Mouse (Mus musculus) cerebral cortex, adult 2 months (tissue): ENCODE results near the gene Srpr.

Experiments used
- WGBS: fragments of 180-500 bp; shearing (Covaris S2); methylation state at CpG from one replicate; pipeline ENCODE4 v1.1.7; 2018; 5-methylcytosine and 5-hydroxymethylcytosine counted together

The Srpr gene

DNA sequence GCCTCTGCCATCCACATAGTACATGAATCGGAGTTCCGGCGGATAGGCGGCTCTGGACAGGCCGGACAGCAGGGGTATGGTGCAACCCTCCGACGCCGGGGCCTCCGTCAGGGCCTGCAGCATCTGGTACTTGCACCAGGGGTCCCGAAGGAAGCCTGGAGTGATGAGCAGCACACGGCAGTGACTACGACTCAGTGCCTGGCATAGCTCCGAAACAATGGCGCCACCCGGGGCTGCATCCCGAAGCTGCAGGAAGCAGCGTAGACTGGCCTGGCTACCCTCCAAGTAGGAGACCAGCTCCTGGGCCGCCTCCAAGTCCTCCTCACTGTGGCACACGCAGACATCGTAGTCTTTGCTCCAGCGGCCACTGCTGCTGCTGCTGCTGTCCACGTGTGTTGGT lies 11.3 kb upstream of the Srpr start:
- 35% methylated on average over 22 of the region's 22 CpGs for WGBS

DNA sequence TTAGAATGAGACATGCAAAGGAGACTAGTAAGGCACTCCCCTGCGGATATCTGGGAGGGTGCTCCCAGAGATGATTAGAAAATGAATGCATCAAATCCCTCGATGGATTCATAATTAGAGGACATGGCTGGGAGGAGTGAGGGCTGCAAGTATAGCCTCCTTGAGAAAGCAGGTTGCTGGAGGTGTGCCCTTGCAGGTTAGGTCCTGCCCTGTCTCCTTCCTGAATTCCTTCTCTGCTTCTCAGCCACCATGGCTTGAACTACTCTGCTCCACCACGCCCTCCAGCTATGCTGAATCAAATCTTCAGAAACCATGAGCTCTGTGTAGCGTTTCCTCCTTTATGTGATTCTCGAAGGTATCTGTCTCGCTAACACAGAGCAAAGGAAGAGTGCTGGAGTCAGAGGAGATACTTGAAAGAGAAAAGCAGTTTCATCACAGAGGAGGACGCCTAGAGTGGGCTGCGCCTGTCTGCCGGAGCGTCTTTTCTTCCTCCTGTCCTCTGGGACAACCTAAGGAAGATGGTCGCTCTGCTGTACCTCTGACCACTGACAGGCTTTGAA lies 6.9 kb upstream of the Srpr start:
- WGBS: 89% methylated on average over 11 of the region's 11 CpGs

DNA sequence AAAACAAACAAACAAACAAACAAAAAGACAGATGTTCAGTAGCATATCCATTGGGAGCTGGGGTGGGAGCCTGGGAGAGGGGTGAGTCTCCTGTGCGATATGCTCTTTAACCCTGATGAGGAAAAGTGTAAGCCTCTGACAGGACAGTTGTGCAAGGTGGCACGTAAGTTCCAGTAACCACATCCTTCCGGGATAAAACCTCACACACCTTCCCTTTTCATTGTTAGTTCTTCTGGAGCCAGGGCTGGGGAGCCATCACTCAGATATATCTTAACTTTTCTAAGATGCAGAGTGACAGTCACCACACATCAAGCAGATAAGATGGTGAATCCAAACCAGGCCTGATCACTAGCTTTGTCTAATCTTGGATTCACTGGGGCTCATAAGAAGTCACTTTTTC lies 5.9 kb upstream of the Srpr start:
- 96% methylated on average over 3 of the region's 3 CpGs for WGBS

DNA sequence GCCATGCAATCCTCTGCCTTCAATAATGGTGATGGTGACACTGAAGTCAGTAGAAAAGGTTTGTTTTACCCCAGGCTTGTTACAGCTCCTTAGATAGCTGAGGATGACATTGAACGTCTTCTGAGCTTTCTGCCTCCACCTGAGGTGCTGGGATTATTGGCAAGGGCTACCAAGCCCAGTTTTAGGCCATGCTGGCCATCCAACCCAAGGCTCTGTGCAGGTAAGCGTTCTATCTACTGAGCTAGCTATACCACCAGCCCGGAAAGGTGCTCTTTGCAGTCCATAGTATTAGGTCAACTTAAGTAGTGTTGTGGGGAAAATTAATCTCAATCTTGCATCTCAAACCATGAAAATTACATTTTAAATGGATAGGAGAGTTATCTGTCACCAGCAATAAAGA lies 2.4 kb upstream of the Srpr start:
- 93% methylated on average over 3 of the region's 3 CpGs for WGBS

DNA sequence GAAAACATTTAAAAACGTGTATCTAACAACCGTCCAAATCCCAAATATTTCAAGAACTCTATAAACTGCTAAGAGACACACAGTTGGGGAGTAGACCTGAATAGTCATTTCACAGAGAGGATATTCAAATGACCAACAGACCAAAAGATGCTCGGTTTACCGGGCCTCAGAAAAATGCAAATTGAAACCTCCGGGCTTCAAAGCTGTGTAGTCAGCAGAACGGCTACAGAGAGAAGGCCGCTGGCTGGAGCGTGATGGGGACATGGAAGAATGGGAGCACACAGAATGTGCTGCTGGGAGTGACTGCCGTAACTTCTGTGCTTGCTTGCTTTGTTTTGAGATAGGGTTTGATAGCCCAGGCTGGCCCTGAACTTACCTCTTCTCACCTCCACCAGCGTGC lies 1.6 kb upstream of the Srpr start:
- WGBS: 81% methylated on average over 10 of the region's 10 CpGs

DNA sequence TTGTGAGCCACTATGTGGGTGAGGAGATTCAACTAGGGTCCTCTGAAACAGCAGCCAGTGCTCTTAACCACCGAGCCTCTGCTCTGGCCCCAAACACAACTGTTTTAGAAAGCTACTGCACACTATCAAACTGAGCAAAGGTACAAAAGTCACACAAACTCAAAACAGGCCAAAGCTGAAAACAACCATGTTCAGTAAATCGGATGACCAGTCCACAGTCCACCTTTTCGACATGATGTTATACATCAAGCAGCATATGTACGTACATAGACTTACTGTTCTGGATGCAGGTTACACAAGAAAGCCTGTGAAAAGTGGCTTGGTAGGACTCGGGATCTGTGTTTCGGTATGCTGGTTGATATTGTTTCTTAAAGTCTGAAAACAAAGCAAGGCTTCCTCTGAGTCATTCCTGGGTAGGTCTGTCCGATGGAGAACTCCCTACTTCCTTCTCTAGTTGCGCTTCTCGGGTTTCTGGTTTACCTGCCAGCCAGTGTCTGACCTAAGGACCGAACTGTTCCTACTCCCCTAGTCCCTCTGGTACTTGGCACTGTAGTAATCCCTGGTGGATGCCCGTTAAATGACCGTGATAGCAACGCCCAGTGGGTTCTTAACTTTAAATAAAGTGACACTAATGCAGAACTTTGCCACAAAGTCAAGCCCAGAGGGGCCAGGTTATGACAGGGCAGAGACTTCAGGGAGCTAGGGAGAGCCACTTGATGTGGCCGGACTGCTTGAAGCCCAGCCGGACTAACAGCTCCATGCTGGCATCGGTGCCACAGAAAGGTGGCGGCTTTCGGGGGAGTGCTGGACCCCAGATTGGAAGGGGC lies 817 bp upstream of the Srpr start:
- 38% methylated on average over 18 of the region's 18 CpGs for WGBS

DNA sequence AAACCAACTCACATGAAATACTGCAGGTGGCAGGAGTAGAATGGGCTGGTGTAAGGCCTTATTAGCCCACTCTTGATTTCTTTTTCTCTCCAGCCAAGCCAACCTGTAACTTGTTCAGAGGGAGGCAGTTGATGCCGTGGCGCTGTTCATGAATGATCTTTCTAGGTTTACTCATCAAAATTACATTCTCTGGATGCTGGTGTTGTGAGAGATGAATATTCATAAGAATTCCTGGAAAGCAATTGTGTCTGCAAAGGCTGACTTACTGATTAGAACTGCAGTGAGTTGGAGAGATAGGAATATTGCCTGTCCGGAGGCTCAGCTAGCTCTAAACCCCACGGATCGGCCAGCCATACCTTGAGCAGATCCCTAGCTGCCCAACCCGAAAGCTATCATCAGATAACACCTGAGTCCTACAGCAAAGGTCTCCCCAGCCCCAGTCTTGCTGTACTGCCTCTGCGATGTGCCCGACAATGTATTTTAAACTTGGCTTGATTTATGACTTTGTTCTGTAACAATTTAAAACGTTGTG lies 620 bp downstream of the Srpr start:
- 50% methylated on average over 9 of the region's 9 CpGs for WGBS

DNA sequence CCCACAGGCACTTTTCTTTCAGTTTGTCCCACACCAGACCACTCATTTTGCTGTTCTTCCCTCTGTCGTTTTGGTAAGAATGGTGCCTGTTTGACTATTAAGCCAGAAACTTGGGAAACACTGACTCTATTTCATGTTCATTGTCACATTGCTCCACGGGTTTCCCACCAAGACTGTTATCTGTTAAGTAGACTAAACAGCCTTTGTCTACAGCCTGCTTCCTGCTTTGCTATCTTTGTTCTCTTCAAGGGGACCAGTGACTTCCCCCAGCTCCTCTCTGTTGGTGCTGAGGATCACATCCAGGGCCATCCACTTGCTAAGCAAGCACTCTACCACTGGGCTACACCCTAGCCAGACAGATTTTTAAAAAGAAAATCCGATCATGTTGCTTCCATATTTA lies 3.6 kb downstream of the Srpr start:
- 55% methylated on average over 3 of the region's 3 CpGs for WGBS

DNA sequence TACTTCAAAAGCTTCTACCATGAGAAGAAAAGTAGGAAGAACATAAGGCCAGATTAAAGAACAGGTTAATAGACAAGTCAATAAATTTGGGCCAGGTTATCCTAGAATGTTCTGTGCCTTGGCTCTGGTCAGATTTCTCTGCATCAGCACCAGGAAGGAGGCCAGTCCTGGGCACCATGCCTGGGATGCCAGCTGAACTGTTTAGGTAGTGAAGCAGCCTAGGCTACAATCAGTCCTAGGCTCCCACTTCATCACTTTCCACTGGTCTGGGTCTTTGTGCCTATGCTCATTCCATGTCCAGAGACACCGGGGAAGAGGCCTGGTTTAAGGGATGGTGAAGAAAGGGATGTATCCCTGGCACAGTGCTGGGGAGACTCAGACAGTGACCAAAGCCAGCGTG lies 4.4 kb downstream of the Srpr start:
- WGBS: 90% methylated on average over 2 of the region's 2 CpGs

DNA sequence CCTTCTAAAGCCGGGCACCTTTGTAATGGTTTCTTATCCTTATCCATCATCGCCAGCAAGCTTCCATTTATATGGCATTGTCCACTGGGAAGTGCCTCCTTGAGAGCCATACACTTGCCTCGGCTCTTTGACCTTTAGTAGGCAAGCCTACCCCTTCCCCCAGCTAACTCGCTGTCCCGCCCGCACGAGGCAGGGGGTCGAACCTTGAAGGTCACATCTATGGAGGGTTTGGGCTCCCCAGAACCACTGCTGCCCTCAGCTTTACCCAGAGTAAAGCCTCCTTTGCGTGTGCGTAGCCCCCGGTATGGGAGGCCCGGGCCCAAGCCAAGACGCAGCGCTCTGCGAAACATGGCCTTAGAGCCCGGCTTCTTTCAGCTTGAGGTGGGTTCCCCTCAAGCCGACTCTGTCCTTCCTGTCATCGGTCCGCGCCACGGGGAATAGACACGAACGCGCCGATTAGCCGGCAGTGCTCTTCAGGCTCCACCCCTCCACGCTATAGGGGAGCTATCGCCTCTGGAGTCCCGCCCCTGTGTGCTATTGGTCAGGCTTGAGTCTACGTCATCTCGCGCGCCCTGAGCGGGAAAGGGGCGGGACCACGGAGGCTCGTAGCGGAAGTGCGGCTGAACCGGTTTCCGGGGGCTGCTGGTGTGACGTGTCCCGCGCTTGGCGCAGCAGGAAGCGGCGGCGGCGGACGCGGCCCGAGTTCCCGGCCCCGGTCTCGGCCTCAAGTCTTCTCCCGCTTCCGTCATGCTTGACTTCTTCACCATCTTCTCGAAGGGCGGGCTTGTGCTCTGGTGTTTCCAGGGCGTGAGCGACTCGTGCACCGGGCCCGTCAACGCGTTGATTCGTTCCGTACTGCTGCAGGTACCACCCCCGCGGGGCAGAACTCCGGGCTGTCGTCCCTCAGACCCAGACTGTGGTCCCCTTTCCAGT lies 10.8 kb downstream of the Srpr start, which contains the start of gene Foxred1:
Foxred1 (minus strand) TSS at position 514 of the 933 bp plus-strand sequence.
- under 1% methylated on average over 72 of the region's 72 CpGs for WGBS

DNA sequence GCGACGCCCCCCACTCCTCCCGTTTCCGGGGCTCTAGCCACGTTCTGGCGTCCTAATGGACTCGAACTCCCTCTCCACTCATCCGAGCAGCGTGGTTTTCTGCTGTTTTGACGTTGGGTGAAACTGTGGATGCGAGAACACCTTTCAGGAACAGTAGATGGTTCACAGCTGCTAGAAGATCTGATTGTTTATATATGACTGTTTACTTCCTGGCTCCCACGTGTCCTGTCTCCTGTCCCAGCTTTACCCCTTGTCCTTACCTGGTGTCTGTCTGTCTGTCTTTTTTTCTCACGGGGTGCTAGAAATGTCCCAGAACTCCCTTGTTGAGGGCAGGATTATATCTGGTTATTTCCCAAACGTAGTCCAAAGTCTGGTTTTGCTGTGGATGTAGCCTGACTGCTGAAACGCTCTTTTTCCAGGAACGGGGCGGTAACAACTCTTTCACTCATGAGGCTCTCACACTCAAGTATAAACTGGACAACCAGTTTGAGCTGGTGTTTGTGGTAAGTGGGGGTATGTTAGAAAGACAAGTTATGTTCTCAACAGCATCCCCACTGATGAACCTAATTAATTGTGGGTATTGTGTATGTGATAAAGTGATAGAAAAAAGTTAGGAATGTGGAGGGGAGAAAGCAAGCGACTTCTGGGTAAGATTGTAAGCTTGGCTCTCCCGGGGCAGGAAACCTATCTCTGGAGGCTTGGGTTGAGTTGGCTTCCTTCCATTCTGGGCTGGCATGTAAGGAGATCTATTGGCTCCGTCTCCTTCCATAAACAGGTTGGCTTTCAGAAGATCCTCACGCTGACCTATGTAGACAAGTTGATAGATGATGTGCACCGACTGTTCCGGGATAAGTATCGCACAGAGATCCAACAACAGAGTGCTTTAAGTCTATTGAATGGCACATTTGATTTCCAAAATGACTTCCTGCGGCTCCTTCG lies 11.9 kb downstream of the Srpr start:
- WGBS: 29% methylated on average over 26 of the region's 26 CpGs

DNA sequence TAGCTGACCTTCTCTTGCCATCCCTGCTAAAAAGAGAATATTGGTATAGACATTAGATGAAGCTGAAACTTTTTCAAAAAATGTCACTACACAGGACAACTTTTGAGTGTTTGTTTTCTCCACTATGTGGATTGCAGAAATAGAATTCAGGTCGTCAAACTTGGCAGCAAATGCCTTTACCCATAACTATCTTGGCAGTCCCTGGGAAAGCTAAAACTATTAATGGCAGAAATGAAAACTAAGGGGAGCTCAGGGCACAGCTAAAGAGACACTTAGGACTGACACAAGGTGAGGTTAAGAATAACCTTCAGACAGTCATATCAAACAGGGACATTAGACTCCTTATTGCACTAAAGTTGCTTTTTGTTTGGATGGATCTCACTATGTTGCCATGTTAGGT lies 18.0 kb downstream of the Srpr start:
- WGBS: 37% methylated on average over 1 of the region's 1 CpGs

DNA sequence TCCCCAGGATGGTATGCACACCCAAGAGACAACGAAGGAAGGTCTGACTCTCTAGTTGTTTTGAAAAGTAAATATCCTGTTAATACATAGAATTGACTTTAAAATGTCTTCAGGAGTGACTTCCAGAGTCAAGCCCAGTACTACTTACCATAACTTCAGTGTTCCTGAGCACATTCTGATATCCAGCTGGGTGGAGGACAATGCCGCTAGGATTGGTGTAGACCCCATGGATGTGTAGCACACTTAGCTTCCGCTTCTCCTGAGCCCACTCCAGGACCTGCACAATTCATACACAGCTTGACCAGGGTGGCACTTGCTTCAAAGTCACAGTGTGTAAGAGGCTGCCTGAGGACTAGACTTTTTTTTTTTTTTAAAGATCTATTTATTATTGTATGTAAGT lies 23.5 kb downstream of the Srpr start:
- WGBS: 96% methylated on average over 3 of the region's 3 CpGs

DNA sequence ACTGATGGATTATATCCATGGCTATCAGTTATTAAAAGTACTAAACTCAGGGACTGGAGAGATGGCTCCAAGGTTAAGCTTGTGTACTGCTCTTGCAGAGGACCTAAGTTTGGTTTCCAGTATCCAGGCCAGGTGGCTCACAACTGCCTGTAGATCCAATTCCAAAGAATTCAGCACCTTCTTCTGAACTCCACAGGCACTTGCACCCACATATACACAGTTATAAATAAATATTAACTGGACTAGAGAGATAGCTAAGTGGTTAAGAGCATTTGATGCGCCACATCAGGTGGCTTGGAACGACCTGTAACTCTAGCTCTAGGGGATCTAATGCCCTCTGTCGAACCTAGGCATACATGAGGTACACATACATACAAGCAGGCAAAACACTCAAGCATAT lies 28.7 kb downstream of the Srpr start:
- 93% methylated on average over 3 of the region's 3 CpGs for WGBS

DNA sequence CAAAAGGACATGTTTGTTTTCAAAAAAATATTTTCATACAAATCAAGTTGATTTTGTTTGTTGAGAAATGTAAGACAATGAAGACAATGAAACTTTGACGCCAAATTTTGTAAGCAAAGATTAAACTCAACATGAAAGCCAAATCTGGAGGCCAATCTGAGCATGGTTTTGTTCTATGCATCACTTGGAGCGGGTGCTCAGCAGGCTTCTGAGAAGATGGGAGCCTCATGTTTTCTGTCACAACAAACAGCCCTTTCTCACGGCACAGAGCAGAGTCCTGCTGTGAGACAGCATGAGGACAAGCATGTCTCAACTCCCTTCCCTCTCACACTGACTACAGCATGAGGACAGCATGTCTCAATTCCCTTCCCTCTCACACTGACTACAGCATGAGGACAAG lies 36.0 kb downstream of the Srpr start:
- 49% methylated on average over 3 of the region's 3 CpGs for WGBS

DNA sequence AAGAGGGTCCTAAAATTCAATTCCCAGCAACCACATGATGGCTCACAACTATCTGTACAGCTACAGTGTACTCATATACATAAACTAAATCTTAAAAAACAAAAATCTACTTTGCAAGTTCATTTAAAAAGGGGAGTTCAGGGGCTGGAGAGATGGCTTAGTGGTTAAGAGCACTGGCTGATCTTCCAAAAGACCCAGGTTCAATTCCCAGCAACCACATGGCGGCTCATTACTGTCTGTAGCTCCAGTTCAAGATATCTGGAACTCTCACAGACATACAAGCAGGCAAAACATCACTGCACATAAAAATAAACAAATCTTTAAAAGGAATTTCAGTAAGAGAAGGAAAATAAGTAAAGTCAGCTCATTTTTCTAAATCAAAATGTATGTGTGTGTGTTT lies 38.4 kb downstream of the Srpr start:
- 84% methylated on average over 1 of the region's 1 CpGs for WGBS

DNA sequence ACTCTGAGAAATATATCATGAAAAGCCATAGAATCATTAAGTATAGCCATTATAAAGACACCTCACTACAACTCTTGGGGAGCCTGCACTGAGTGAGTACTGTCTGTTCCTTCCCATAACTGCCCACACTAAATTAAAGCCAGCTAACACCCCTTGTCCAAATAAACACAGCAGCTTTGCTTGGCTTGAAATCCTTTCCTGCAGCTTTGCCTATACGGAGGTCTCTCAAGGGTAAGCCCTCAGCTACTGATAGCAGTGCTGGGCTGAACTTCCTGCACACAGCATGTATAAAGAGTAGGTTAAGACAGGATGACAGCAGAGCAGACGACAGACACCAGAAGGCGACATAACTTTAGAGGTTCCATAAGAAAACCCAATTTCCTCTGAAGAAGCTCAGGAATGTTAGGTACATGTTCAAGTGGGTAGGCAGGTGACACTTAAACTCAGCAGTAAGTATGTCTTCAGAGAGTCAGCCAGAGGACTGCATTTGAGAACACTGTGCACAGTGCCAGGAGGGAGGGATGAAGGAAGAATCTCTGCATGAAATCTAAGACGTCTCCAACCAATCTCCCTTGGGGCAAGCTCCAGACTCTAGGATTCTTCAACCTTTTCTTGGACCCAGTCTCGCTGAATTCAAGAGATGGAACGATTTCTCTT lies 39.1 kb downstream of the Srpr start:
- WGBS: 66% methylated on average over 6 of the region's 6 CpGs

DNA sequence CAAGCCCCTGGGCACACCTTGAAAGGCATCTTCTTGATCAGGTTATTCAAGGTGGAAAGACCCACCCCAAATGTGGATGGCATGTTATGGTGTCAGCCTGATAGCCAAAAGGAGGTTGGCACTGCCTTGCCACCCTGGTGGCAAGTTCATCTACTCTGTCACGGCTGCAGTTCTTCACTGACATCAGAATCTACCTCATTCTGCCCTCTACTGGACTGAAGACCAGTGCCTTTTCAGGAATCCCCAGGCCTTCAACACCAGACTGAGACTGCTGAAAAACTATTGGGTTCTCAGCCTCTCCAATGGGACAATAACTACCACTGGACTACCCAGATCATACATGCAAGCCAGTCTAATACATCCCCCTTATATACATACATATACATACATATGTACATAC lies 39.8 kb downstream of the Srpr start:
- 79% methylated on average over 1 of the region's 1 CpGs for WGBS

DNA sequence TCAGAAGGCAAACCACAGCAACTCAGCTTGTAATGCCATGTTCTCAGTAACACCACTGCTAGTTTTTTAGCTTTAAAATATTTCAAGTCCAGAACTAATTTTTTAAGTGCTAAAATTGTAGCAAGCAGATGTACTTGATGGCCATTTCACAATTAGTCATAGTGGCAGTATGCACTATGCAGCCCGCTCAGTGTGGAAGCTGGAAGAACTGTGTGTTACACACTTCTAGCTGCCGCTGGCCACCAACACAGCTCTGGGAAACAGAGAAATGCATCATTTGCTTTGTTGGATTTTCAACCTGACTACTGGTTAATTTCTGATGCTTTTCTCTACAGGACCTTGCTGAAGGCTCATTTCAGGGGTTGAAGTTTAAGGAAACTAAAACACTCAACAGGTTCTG lies 47.4 kb downstream of the Srpr start:
- 70% methylated on average over 2 of the region's 2 CpGs for WGBS

DNA sequence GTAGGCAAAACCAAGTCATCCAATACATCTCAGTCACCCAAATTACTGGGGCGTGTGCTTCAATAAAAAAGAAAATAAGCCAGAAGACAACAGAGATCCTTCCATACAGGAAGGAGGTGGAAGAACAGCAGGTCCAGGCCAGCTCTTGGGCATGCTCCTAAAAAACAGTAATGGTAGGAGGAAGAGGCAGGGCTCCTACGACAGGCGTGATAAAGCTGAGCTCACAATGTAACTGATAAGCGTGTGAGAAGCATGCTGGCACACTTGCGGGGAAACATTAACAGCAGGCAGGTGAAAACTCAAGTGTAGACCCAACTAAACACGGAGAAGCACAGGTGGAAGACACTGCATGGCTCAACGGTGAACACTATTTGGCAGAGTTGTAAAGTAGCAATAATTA lies 57.4 kb downstream of the Srpr start:
- 89% methylated on average over 7 of the region's 7 CpGs for WGBS

DNA sequence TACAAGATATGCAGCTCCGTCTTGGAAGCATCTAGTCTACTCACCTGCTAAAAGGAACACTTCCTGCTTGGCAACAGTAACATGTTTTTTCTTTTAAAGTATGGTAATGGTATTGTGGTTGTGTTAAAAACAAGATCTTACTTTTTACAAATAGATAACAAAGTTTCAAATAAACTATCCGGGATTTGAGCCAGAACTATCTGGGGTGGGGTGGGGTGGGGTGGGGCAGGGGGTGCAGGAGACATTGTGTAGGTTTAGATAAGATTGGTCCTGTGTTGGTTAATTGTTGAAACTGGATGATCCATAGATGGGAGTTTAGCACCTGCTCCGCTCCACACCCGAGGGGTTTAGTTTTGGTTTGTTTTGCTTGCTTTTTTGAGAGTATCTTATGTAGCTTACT lies 62.4 kb downstream of the Srpr start:
- 78% methylated on average over 4 of the region's 4 CpGs for WGBS
